20 mouse cellular contexts compared by ENCODE assay signal in genomic region chr3:16006215-16006614, GRCm38 (mm10). TPM values are rescaled to one million over a fixed set of nuclear protein-coding genes. Genes with fewer than 3 reads are reported as not detected.
"Had no signal": no experiment of that assay in that cellular context is flagged by ENCODE, and none has a peak within 500 bp of the region (broad histone marks: within the 10 kb centered on the region; RNA-seq: fewer than 3 reads in every experiment).

Gm5150 (minus strand) TSS chr3:16006437.

- H3K4me2 ChIP-seq: limb, embryonic 15.5 days; liver, embryonic 15.5 days; lung, embryonic 14.5 days; neural tube, embryonic 12.5 days had no signal

- H3K4me1 ChIP-seq: limb, embryonic 15.5 days; liver, embryonic 15.5 days; midbrain, embryonic 10.5 days; neural tube, embryonic 12.5 days had no signal

- H3K9ac ChIP-seq: limb, embryonic 15.5 days; liver, embryonic 15.5 days; lung, embryonic 14.5 days; neural tube, embryonic 12.5 days had no signal

- H3K9me3 ChIP-seq: limb, embryonic 15.5 days; liver, embryonic 15.5 days; midbrain, embryonic 10.5 days; neural tube, embryonic 12.5 days had no signal

- H3K4me3 ChIP-seq: limb, embryonic 15.5 days; liver, embryonic 15.5 days; midbrain, embryonic 10.5 days; neural tube, embryonic 12.5 days had no signal

- H3K27ac ChIP-seq: kidney, postnatal 0 days; limb, embryonic 15.5 days; liver, embryonic 15.5 days; midbrain, embryonic 10.5 days; neural tube, embryonic 12.5 days had no signal

- DNase-seq: kidney, adult 11 months; kidney, adult 9 months; kidney, postnatal 36 days; layer of hippocampus, adult 9-11 months; layer of hippocampus, postnatal 36 days; lung, embryonic 14.5 days; lung, postnatal 4 days; midbrain, embryonic 14.5 days; retina, postnatal 1 day; right cerebral cortex, postnatal 4 days; thymus, postnatal 14 days had no signal

- H3K27me3 ChIP-seq: limb, embryonic 15.5 days; liver, embryonic 15.5 days; neural tube, embryonic 12.5 days had no signal

- H3K36me3 ChIP-seq: limb, embryonic 15.5 days; liver, embryonic 15.5 days; midbrain, embryonic 10.5 days; neural tube, embryonic 12.5 days had no signal

RNA-seq across cellular contexts. Expression of gene Gm5150, which starts in this region (rescaled TPM):
- total RNA-seq: layer of hippocampus, adult 18-20 months; layer of hippocampus, postnatal 36 days; left cerebral cortex, adult 8-10 months; left cerebral cortex, postnatal 25 days had no signal
- polyA plus RNA-seq: limb, embryonic 11.5 days; limb, embryonic 15.5 days; lung, embryonic 14.5 days; midbrain, embryonic 10.5 days; midbrain, embryonic 14.5 days; neural tube, embryonic 12.5 days had no signal
